Mouse (Mus musculus): ENCODE measurements around the gene Ldhc.

DNA sequence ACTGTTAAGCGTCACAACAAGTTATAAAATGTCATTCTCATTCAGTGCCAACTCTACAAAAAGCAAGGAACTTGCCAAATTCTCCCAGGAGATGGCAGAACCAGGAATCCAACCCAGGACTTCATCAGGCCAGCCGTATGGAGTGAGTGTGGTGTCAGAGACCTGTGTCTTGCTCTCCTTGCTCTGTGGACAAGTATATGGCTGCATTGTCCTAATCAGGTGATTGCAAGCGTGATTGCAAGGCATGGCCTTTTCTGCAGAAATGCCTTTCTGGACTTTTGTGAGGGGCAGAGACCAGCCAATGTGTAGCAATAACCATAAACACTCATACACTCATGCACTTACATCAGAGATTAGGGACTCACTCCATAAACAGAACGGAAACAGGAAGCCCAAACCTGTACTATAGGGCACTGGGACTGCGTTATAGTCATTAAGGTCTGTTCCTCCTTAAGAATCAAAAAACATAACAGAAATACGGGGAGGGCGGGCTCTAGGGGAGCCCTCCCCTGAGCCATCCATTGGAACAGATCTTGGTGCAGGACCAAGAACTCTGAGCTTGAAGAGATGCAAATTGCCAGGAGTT lies 27.2 kb upstream of the Ldhc start:
- no peak for TF ChIP-seq CTCF (IDR thresholded peaks at IDR 0.05; ENCODE audit: extremely low read depth, insufficient read depth, low read length)
- TF ChIP-seq POLR2A (IDR thresholded peaks at IDR 0.05; ENCODE audit: extremely low read depth, insufficient read depth, low read length), result no peak

Measured in cortical plate, adult 2 months (tissue).